Mouse (Mus musculus) megakaryocyte, embryonic 14.5 days (primary cell): ENCODE results near the gene Dnajc28.

Source experiments
- FLI1 ChIP-seq: IDR thresholded peaks from 2 replicates; pipeline ENCODE4 v1.6.1; 2012; ENCODE audit warnings: low read length, inconsistent platforms, mixed read lengths
- GATA1 ChIP-seq: IDR thresholded peaks from 3 replicates; pipeline ENCODE4 v1.6.1; 2012; ENCODE audit warnings: mixed read lengths, low read length, inconsistent platforms, borderline replicate concordance

DNA sequence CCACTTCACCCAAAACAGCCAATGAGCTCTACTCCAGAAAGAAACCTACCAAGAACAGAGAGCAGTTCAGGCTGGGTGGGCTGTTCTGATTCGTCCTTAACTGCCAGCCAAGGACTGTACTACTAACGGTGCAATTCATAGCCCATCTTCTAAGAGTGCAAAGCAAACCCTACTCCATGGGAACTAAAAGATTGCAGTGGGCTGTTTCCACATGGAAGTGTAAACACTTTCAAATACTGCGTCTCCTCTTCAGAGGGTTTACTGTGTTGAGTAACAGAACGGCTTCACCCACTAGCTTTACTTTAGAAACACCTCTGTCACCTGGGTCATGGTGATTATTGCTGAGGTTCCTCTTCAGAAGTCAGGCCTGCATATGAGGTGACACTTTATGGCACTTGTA, 17.7 kb downstream of the Dnajc28 start:
- TF ChIP-seq FLI1 = no peak
- TF ChIP-seq GATA1 = no peak
